Mouse (Mus musculus): ENCODE data around the gene Pon1. TPM values are rescaled to one million over a fixed set of nuclear protein-coding genes. Genes with fewer than 3 reads are reported as not detected.

Gene Pon1
- total RNA-seq, 2 experiments from 2014 or later: 2.2 to 4.2 TPM

DNA sequence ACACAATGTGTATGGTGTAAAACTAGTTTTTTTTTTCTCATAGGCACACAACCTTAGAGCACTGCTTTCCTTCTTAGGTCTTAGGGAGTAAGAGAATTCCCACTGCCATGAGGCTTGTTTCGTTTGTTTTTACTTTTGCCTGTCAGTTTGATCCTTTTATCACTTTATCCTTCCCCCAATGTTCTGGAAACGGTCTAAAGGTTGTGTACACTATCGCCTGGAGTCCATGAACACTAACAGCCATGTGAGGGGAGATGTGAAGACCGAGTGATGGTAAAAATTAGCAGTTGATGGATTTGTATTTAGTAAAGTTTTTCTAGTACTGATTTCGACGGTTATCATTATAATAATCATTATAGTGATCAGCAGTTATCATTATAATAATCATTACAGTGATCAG is 58.8 kb downstream of the Pon1 start:
- no peak for DNase-seq

DNA sequence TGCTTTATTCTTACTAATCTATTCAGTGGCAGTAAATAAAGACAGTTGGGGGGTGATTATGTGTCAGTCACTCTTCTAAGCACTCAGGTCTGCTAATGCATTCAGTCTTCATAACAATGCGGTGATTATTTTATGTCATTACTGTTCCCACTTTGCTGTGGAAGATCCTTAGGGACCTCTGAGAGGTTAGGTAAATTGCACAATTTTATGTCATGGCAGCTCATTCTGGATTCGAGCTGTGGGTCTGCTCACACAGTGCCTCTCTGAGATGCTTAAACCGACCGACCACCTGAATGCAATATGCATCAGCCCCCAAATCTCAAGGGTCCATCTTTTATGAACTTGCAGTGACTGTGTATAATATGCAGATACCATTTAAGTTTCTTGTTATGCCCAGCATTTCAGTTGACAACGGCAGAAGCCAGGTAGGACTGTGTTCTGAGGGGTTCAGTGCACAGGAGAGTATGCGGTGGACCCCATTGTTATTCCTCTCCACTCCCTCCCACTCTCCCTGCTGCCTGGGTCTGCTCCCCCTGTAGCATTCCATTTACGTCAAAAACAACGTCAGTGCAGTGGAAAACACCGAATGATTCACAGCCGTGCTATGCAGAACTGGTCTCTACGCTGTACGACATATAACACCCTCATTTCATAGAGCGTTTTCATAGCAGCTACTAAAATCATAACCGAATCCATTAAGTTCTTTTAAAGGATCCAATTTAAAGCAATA is 64.2 kb downstream of the Pon1 start:
- DNase-seq: no peak

DNA sequence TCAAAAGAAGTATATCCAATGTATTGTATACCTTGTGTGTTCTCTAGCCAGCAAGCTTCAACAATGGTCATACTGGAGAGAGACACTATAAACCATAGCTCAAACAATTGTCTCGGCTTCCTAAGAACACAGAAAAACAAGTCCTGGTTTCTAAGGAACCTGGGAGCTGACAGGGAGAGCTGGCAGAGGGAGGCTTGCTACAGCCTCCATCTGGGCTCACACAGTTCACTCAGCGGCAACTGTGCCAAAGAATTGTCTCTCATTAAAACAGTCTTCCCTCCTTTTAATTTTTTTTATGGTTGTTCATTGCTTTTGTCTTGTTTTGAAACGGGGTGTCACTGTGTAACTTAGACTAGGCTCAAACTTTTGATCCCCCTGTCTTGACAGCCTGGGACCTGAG is 73.5 kb downstream of the Pon1 start:
- no peak for DNase-seq

DNA sequence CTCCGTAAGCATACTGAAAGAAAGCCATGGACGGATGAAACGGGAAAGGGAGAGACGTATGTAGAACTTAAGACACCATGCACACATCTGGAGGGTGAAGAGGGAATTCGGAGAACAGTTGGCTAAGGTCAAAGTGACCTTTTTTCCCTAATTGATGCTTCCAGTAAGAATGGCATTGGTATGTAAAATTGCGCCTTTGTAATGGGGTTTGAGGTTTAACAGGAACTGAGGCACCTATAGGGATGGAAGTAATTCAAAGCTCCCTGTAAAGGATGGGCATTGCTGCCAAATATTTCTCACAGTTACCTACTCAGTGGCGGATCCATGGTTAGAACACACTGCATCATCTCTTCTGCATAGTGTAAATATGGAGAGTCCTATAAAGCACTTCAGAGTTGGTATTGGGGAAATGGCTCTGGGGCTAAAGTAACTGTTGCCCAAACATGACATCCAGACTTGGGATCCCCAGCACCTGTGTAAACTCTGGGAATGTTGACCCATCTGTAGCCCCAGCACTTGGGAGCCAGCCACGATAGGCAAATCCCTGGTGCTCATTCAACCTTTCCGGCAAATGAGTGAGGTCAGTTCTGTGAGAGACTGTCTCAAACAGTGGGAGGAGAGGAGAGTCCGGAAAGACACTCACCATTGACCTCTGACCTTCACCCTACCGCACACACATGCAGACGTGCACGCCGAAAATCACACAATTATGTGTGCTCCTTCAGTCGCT is 74.4 kb downstream of the Pon1 start:
- no peak for DNase-seq

Other genes starting within 250 kb of the Pon1 start
- 100 to 1,000 TPM in 1 of 2 experiments, 10 to 100 TPM in 1; 75.7 to 165 TPM for gene Pon3, start 62.3 kb upstream of the Pon1 start, total RNA-seq (2021)
- 10 to 100 TPM; 30.9 to 43.6 TPM for gene Pon2, start 104.5 kb upstream of the Pon1 start, total RNA-seq (2021)
- 1 to 10 TPM; 3.1 to 5.2 TPM for gene Asb4, start 189.4 kb upstream of the Pon1 start, total RNA-seq (2021)